Mouse (Mus musculus): ENCODE results near the gene Calcoco1. TPM values are rescaled to one million over a fixed set of nuclear protein-coding genes. Genes with fewer than 3 reads are reported as not detected.

Calcoco1 gene
- polyA plus RNA-seq, 1 experiment from 2014 or later = 55.1 TPM

DNA sequence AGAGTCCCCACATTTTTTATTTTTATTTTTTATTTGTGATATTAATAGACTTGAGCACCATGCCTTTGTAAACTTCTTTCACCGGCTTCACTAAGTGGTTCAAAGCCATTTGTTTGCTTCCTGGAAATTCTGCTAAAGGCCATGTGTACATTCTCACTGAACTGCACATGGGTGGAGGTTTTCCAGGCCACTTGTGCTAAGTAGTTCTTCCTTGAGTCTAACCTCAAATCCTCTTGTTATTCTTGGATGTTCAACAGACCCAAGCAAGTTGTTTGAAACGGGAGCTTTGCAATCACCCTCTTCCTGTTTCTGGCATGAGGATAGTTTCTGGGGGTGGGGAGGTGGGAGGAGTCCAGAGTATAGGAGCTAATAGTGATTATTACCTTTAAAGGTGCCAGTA lies 16.5 kb upstream of the Calcoco1 start:
- no peak for ATAC-seq (ENCODE audit: insufficient number of reproducible peaks, low FRiP score)
- Histone ChIP-seq H3K4me2 (no peak overlapping the region), H3K9ac (no peak overlapping the region), H3K36me3 (no peaks in the 10 kb centered on the region), H3K9me3 (replicated peaks) (no peaks in the 10 kb centered on the region), H3K27me3 (replicated peaks) (peaks cover 84% of the 10 kb centered on the region), H3K4me1 (replicated peaks) (peaks cover 12% of the 10 kb centered on the region), H3K27ac (ENCODE audit: poor library complexity, severe bottlenecking) (no peak overlapping the region), H3K4me3 (no peak overlapping the region)
- 39% methylated on average over 2 of the region's 2 CpGs for WGBS

- H3K4me3 ChIP-seq = no peak overlapping the region
- no peak overlapping the region for H3K4me2 ChIP-seq
- no peak overlapping the region for H3K9ac ChIP-seq
- no peaks in the 10 kb centered on the region for H3K9me3 ChIP-seq (replicated peaks)
- H3K4me1 ChIP-seq (replicated peaks) = peaks cover 12% of the 10 kb centered on the region
- ATAC-seq (ENCODE audit: insufficient number of reproducible peaks, low FRiP score) = no peak
- 90% methylated on average over 19 of the region's 19 CpGs for WGBS
- no peaks in the 10 kb centered on the region for H3K36me3 ChIP-seq
- H3K27ac ChIP-seq (ENCODE audit: poor library complexity, severe bottlenecking) = no peak overlapping the region
- peaks cover 86% of the 10 kb centered on the region for H3K27me3 ChIP-seq (replicated peaks)
Observed at GRCm38 (mm10) chr15:102737092-102737491, 15.1 kb upstream of the Calcoco1 start.

GRCm38 (mm10) chr15:102736127-102736944 lies 14.4 kb upstream of the Calcoco1 start:
- Histone ChIP-seq H3K36me3 (no peaks in the 10 kb centered on the region), H3K4me1 (replicated peaks) (peaks cover 12% of the 10 kb centered on the region), H3K9me3 (replicated peaks) (no peaks in the 10 kb centered on the region), H3K4me3 (peak overlapping the region; percentile 39), H3K27ac (ENCODE audit: poor library complexity, severe bottlenecking) (no peak overlapping the region), H3K4me2 (peak overlapping the region; percentile 67), H3K27me3 (replicated peaks) (peaks cover 78% of the 10 kb centered on the region), H3K9ac (peak overlapping the region; percentile 33)
- 0 out of 2 replicates have a peak, but pooled peaks have one; percentile 49 for ATAC-seq (ENCODE audit: insufficient number of reproducible peaks, low FRiP score)
- 12% methylated on average over 31 of the region's 36 CpGs for WGBS

DNA sequence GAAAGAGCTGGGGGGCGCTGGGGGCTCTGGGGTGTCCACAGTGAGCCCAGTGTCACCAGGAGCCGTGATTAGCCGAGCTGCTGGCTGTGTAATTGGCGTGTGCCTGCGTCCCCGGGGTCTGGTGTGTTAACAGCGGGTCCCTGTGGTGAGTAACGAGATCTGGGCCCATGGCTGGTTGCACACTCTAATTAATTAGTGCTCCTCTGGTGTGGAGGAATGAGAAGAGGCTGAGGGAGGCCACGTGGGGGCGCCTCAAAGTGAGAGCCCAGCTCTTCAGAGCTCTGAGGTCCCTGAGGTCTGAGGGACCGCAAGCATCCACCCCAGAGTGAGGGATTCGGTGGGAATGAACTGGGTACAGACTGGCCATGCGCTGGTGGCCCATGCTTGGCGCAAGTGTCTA lies 13.1 kb upstream of the Calcoco1 start:
- no peaks in the 10 kb centered on the region for H3K9me3 ChIP-seq (replicated peaks)
- ATAC-seq (ENCODE audit: insufficient number of reproducible peaks, low FRiP score) = no peak
- peaks cover 78% of the 10 kb centered on the region for H3K27me3 ChIP-seq (replicated peaks)
- H3K4me2 ChIP-seq = no peak overlapping the region
- peaks cover 12% of the 10 kb centered on the region for H3K4me1 ChIP-seq (replicated peaks)
- 43% methylated on average over 14 of the region's 14 CpGs for WGBS
- no peak overlapping the region for H3K27ac ChIP-seq (ENCODE audit: poor library complexity, severe bottlenecking)
- no peak overlapping the region for H3K4me3 ChIP-seq
- H3K36me3 ChIP-seq = no peaks in the 10 kb centered on the region
- H3K9ac ChIP-seq = no peak overlapping the region

GRCm38 (mm10) chr15:102733759-102734531 lies 12.0 kb upstream of the Calcoco1 start:
- Histone ChIP-seq H3K4me3 (no peak overlapping the region), H3K9me3 (replicated peaks) (no peaks in the 10 kb centered on the region), H3K4me2 (no peak overlapping the region), H3K27me3 (replicated peaks) (peaks cover 72% of the 10 kb centered on the region), H3K4me1 (replicated peaks) (peaks cover 9% of the 10 kb centered on the region), H3K9ac (no peak overlapping the region), H3K27ac (ENCODE audit: poor library complexity, severe bottlenecking) (no peak overlapping the region), H3K36me3 (no peaks in the 10 kb centered on the region)
- 80% methylated on average over 28 of the region's 28 CpGs for WGBS
- ATAC-seq (ENCODE audit: insufficient number of reproducible peaks, low FRiP score) = no peak

DNA sequence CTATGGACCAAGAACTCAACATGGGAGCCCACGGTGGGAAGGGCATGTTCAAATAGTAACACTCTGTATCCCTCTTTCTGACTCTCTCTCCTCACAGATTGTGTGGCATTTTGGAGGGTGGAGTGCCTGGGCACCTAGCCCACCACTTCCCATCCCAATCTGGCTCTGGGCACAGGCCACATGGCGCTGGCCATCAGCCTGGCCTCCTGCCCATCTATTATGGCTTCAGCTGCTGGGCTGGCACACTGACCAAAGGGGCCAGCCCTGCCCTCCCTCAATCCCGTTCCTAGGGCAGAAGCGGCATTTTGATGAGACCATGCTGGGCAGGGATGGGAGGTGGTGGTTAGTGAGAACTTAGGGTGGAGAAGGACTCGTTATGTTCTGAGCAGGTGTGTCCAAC lies 11.3 kb upstream of the Calcoco1 start:
- H3K9ac ChIP-seq = no peak overlapping the region
- H3K4me2 ChIP-seq = no peak overlapping the region
- H3K27me3 ChIP-seq (replicated peaks) = peaks cover 69% of the 10 kb centered on the region
- 79% methylated on average over 5 of the region's 5 CpGs for WGBS
- ATAC-seq (ENCODE audit: insufficient number of reproducible peaks, low FRiP score) = no peak
- H3K27ac ChIP-seq (ENCODE audit: poor library complexity, severe bottlenecking) = no peak overlapping the region
- no peak overlapping the region for H3K4me3 ChIP-seq
- peaks cover 9% of the 10 kb centered on the region for H3K4me1 ChIP-seq (replicated peaks)
- H3K36me3 ChIP-seq = no peaks in the 10 kb centered on the region
- H3K9me3 ChIP-seq (replicated peaks) = no peaks in the 10 kb centered on the region

GRCm38 (mm10) chr15:102732406-102732805 lies 10.4 kb upstream of the Calcoco1 start:
- 88% methylated on average over 6 of the region's 6 CpGs for WGBS

GRCm38 (mm10) chr15:102727951-102728350 lies 6.0 kb upstream of the Calcoco1 start:
- no peak for ATAC-seq (ENCODE audit: insufficient number of reproducible peaks, low FRiP score)
- Histone ChIP-seq H3K36me3 (no peaks in the 10 kb centered on the region), H3K4me2 (no peak overlapping the region), H3K9ac (no peak overlapping the region), H3K4me1 (replicated peaks) (0 out of 2 replicates have a peak, but pooled peaks cover 1% of the 10 kb centered on the region), H3K9me3 (replicated peaks) (no peaks in the 10 kb centered on the region), H3K27me3 (replicated peaks) (peaks cover 18% of the 10 kb centered on the region), H3K27ac (ENCODE audit: poor library complexity, severe bottlenecking) (no peak overlapping the region), H3K4me3 (no peak overlapping the region)
- WGBS = 49% methylated on average over 2 of the region's 2 CpGs

More at GRCm38 (mm10) chr15:102732406-102732805, 10.4 kb upstream of the Calcoco1 start:
- Histone ChIP-seq H3K27ac (ENCODE audit: poor library complexity, severe bottlenecking) (no peak overlapping the region), H3K4me1 (replicated peaks) (peaks cover 9% of the 10 kb centered on the region), H3K9me3 (replicated peaks) (no peaks in the 10 kb centered on the region), H3K9ac (no peak overlapping the region), H3K4me2 (no peak overlapping the region), H3K36me3 (no peaks in the 10 kb centered on the region), H3K4me3 (no peak overlapping the region), H3K27me3 (replicated peaks) (peaks cover 60% of the 10 kb centered on the region)
- ATAC-seq (ENCODE audit: insufficient number of reproducible peaks, low FRiP score) = no peak

- no peak for ATAC-seq (ENCODE audit: insufficient number of reproducible peaks, low FRiP score)
- WGBS = 87% methylated on average over 10 of the region's 10 CpGs
- no peak overlapping the region for H3K27ac ChIP-seq (ENCODE audit: poor library complexity, severe bottlenecking)
- peaks cover 19% of the 10 kb centered on the region for H3K4me1 ChIP-seq (replicated peaks)
- H3K4me2 ChIP-seq = no peak overlapping the region
- H3K27me3 ChIP-seq (replicated peaks) = no peaks in the 10 kb centered on the region; the same call in 1 of the 2 replicates
- H3K36me3 ChIP-seq = peaks cover 8% of the 10 kb centered on the region
- no peak overlapping the region for H3K9ac ChIP-seq
- no peaks in the 10 kb centered on the region for H3K9me3 ChIP-seq (replicated peaks)
- no peak overlapping the region for H3K4me3 ChIP-seq
Observed at GRCm38 (mm10) chr15:102723358-102724135, 1.6 kb upstream of the Calcoco1 start.

GRCm38 (mm10) chr15:102722500-102722931 lies 538 bp upstream of the Calcoco1 start:
- Histone ChIP-seq H3K9ac (no peak overlapping the region), H3K4me2 (peak overlapping the region; percentile 86), H3K9me3 (replicated peaks) (no peaks in the 10 kb centered on the region), H3K4me1 (replicated peaks) (peaks cover 19% of the 10 kb centered on the region), H3K4me3 (peak overlapping the region; percentile 34), H3K36me3 (peaks cover 18% of the 10 kb centered on the region), H3K27ac (ENCODE audit: poor library complexity, severe bottlenecking) (peak overlapping the region; percentile 83), H3K27me3 (replicated peaks) (no peaks in the 10 kb centered on the region; the same call in 1 of the 2 replicates)
- 41% methylated on average over 4 of the region's 4 CpGs for WGBS
- ATAC-seq (ENCODE audit: insufficient number of reproducible peaks, low FRiP score) = peak; percentile 44; the same call in 1 of the 2 replicates

Data from heart, embryonic 12.5 days (tissue).